Mouse (Mus musculus) heart, postnatal 0 days (tissue): ENCODE measurements at regions not wholly inside any gene's neighbourhood (a gene's known extent, or its start where the extent isn't known, plus 50 kb on each side); places are given as distances from the start of the nearest gene placed in this dataset.

Experiments
- CTCF ChIP-seq: IDR thresholded peaks from 2 replicates; pipeline ENCODE4 v1.5.1; 2016; ENCODE audit warnings: antibody characterized with exemption, control low read depth, low read depth
- EP300 ChIP-seq: IDR thresholded peaks from 2 replicates; pipeline ENCODE4 v1.6.1; 2016; ENCODE audit warnings: antibody characterized with exemption, low read depth

DNA sequence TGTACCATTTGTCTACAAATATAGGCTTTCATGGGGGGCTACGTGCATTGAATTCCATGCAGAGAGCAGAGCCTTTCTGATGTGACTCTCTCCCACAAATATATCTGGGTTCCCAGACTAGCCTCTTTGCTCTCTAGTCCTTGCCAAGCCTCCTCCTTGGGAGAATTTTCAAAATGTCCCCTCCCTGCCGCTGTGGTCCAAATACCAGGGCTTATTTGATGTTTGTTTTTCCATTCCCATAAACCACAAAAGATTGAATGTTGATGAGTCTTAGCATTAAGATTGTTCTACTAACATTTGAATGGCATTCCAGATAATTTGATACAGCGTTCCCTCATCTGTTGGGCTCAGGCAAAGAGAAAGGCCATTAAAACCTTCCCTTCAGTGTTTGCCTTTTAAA lies 360.4 kb upstream of the Slc35b3 start:
- no peak for TF ChIP-seq EP300
- no peak for TF ChIP-seq CTCF
